Mouse (Mus musculus) hindlimb bud, embryonic 11.5 days (tissue): ENCODE results near the gene Gm12216.
"Not testable (repeated sequence)": the region's sequence is repeated elsewhere in the genome, so short reads cannot be mapped to it uniquely, and the experiment has no call there.

Source experiments
- DNase-seq: peaks from one replicate; pipeline ENCODE4 v3.0.0-alpha.2; 2012; ENCODE audit warnings: low read depth, low spot score; ENCODE audit errors: extremely low spot score

Gm12216 gene

GRCm38 (mm10) chr11:53873909-53874704, 15.1 kb upstream of the Gm12216 start:
- DNase-seq, result not testable (repeated sequence)

GRCm38 (mm10) chr11:53871786-53872507, 12.9 kb upstream of the Gm12216 start:
- DNase-seq, result no peak

GRCm38 (mm10) chr11:53869172-53869571, 10.1 kb upstream of the Gm12216 start:
- DNase-seq, result no peak

- DNase-seq, result not testable (repeated sequence)
Measured at GRCm38 (mm10) chr11:53868323-53868722, 9.3 kb upstream of the Gm12216 start.

GRCm38 (mm10) chr11:53864724-53865310, 5.8 kb upstream of the Gm12216 start:
- DNase-seq, result not testable (repeated sequence)

GRCm38 (mm10) chr11:53860944-53861343, 1.9 kb upstream of the Gm12216 start:
- not testable (repeated sequence) for DNase-seq

- DNase-seq, result no peak
Measured at GRCm38 (mm10) chr11:53858058-53858760, 847 bp downstream of the Gm12216 start.

- DNase-seq, result no peak
Measured at GRCm38 (mm10) chr11:53853665-53854064, 5.4 kb downstream of the Gm12216 start.

GRCm38 (mm10) chr11:53851795-53852194, 7.3 kb downstream of the Gm12216 start:
- no peak for DNase-seq

GRCm38 (mm10) chr11:53849588-53850320, 9.3 kb downstream of the Gm12216 start:
- no peak for DNase-seq

GRCm38 (mm10) chr11:53845680-53846079, 13.4 kb downstream of the Gm12216 start:
- no peak for DNase-seq

- DNase-seq, result no peak
Measured at GRCm38 (mm10) chr11:53843106-53843505, 15.9 kb downstream of the Gm12216 start.

- DNase-seq, result no peak
Measured at GRCm38 (mm10) chr11:53842161-53842581, 16.9 kb downstream of the Gm12216 start.

GRCm38 (mm10) chr11:53841514-53841913, 17.5 kb downstream of the Gm12216 start:
- DNase-seq, result no peak

- no peak for DNase-seq
Measured at GRCm38 (mm10) chr11:53839663-53840642, 19.1 kb downstream of the Gm12216 start.

- DNase-seq, result no peak
Measured at GRCm38 (mm10) chr11:53839147-53839546, 19.9 kb downstream of the Gm12216 start.

- no peak for DNase-seq
Measured at GRCm38 (mm10) chr11:53837731-53838130, 21.3 kb downstream of the Gm12216 start.

- no peak for DNase-seq
Measured at GRCm38 (mm10) chr11:53835379-53836010, 23.6 kb downstream of the Gm12216 start.

- no peak for DNase-seq
Measured at GRCm38 (mm10) chr11:53825409-53825808, 33.6 kb downstream of the Gm12216 start.
